Comparison of ENCODE assay signal across 28 mouse cellular contexts in the genomic region with DNA sequence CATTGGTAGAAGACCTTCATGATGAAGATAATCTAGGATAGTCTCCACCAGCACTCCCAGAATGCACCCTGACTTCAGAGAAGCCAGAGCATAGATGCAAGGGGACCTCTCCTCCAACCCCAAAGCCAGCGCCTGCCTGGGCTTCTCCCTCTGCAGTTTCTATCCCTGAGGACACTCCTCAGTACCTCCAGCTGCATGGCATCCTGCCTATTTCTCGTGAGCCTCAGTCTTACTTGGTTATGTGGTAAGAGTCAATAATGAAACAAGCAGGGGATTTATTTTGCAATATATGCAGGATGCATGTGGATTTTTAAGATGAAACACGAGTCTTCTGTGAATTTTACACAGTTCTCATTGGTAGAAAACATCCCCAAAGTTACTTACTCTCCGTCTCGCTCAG. TPM values are rescaled to one million over a fixed set of nuclear protein-coding genes. Genes with fewer than 3 reads are reported as not detected.
DNase-seq lines count a peak whose midpoint lies in the region; ATAC-seq and TF ChIP-seq lines count a peak whose summit lies in the region.
"Had no signal": no experiment of that assay in that cellular context is flagged by ENCODE, and none has a peak within 500 bp of the region (broad histone marks: within the 10 kb centered on the region; RNA-seq: fewer than 3 reads in every experiment).

No protein-coding gene starts in this region.

- no peaks in the 10 kb centered on the region for H3K36me3 ChIP-seq in embryonic facial prominence, embryonic 13.5 days
- no peaks in the 10 kb centered on the region for H3K36me3 ChIP-seq in embryonic facial prominence, embryonic 10.5 days (replicated peaks)
- H3K36me3 ChIP-seq in limb, embryonic 10.5 days, result no peaks in the 10 kb centered on the region
- H3K36me3 ChIP-seq: embryonic facial prominence, embryonic 12.5 days; forebrain, embryonic 10.5 days; heart, embryonic 12.5 days; heart, embryonic 15.5 days; hindbrain, embryonic 10.5 days; hindbrain, embryonic 13.5 days had no signal

- no peak for TF ChIP-seq CTCF in bone marrow macrophage, adult 2 months (IDR thresholded peaks at IDR 0.05; ENCODE audit: low read depth, low read length)

- no peak for ATAC-seq in embryonic facial prominence, embryonic 13.5 days (ENCODE audit: insufficient number of reproducible peaks, insufficient read depth, low FRiP score, low TSS enrichment, low read depth)
- ATAC-seq: forebrain, embryonic 14.5 days; forebrain, postnatal 0 days; hindbrain, postnatal 0 days; inflammation-experienced regulatory T-cells, adult 6 months; intestine, embryonic 16.5 days; Patski had no signal

- no peak overlapping the region for H3K4me2 ChIP-seq in embryonic facial prominence, embryonic 13.5 days
- H3K4me2 ChIP-seq: embryonic facial prominence, embryonic 12.5 days; heart, embryonic 12.5 days; heart, embryonic 15.5 days; hindbrain, embryonic 13.5 days had no signal

- H3K9ac ChIP-seq in embryonic facial prominence, embryonic 13.5 days, result peak overlapping the region; percentile 4; the same call in 1 of the 2 replicates
- H3K9ac ChIP-seq: embryonic facial prominence, embryonic 12.5 days; forebrain, postnatal 0 days; heart, embryonic 12.5 days; heart, embryonic 15.5 days; hindbrain, embryonic 13.5 days had no signal

- no peak for DNase-seq in embryonic facial prominence, embryonic 10.5 days (ENCODE audit: low spot score)
- DNase-seq in limb, embryonic 10.5 days (ENCODE audit: low spot score), result no peak
- DNase-seq in layer of hippocampus, adult 8-10 months (ENCODE audit: low spot score in 2 of 2), result no peak
- no peak for DNase-seq in c-Kit-positive CD71-positive TER-119-positive erythroid progenitor cells, embryonic 14.5 days (ENCODE audit: low spot score)
- DNase-seq: adrenal gland, adult 2 months; adrenal gland, postnatal 14 days; cerebellum, adult 18-20 months; cerebellum, adult 9-10 months; cerebellum, postnatal 14 days; forebrain, postnatal 0 days; gastrocnemius, adult 2 months; gastrocnemius, postnatal 25 days; heart, postnatal 10 days; heart, postnatal 36 days; kidney, adult 18-20 months had no signal

- peaks cover 6% of the 10 kb centered on the region; the same call in 1 of the 2 replicates for H3K27me3 ChIP-seq in embryonic facial prominence, embryonic 13.5 days
- peaks cover 32% of the 10 kb centered on the region for H3K27me3 ChIP-seq in embryonic facial prominence, embryonic 10.5 days (replicated peaks; ENCODE audit: low read depth, poor library complexity, severe bottlenecking)
- peaks cover 20% of the 10 kb centered on the region for H3K27me3 ChIP-seq in limb, embryonic 10.5 days (ENCODE audit: low read depth, poor library complexity, severe bottlenecking)
- H3K27me3 ChIP-seq: heart, embryonic 15.5 days; hindbrain, embryonic 13.5 days; Patski had no signal

- WGBS in embryonic facial prominence, embryonic 13.5 days, result 46% methylated on average over 5 of the region's 5 CpGs
- WGBS in embryonic facial prominence, embryonic 10.5 days, result 78% methylated on average over 5 of the region's 5 CpGs
- 88% methylated on average over 5 of the region's 5 CpGs for WGBS in limb, embryonic 10.5 days

- peaks cover 20% of the 10 kb centered on the region for H3K4me1 ChIP-seq in embryonic facial prominence, embryonic 13.5 days
- peaks cover 13% of the 10 kb centered on the region for H3K4me1 ChIP-seq in embryonic facial prominence, embryonic 10.5 days
- H3K4me1 ChIP-seq in bone marrow macrophage, adult 2 months (ENCODE audit: control insufficient read depth, insufficient read depth, low read length), result peaks cover 74% of the 10 kb centered on the region
- H3K4me1 ChIP-seq in limb, embryonic 10.5 days, result peaks cover 26% of the 10 kb centered on the region

- no peaks in the 10 kb centered on the region for H3K9me3 ChIP-seq in embryonic facial prominence, embryonic 13.5 days
- H3K9me3 ChIP-seq in embryonic facial prominence, embryonic 10.5 days, result no peaks in the 10 kb centered on the region
- no peaks in the 10 kb centered on the region for H3K9me3 ChIP-seq in limb, embryonic 10.5 days (replicated peaks)
- H3K9me3 ChIP-seq: embryonic facial prominence, embryonic 12.5 days; forebrain, embryonic 10.5 days; heart, embryonic 12.5 days; heart, embryonic 15.5 days; hindbrain, embryonic 10.5 days; hindbrain, embryonic 13.5 days had no signal

- no peak overlapping the region for H3K4me3 ChIP-seq in embryonic facial prominence, embryonic 13.5 days
- no peak overlapping the region for H3K4me3 ChIP-seq in embryonic facial prominence, embryonic 10.5 days
- H3K4me3 ChIP-seq in bone marrow macrophage, adult 2 months (ENCODE audit: insufficient read depth, low read length), result no peak overlapping the region
- H3K4me3 ChIP-seq in limb, embryonic 10.5 days, result no peak overlapping the region
- H3K4me3 ChIP-seq: embryonic facial prominence, embryonic 12.5 days; forebrain, embryonic 10.5 days; gastrocnemius, adult 2 months; heart, embryonic 12.5 days; heart, embryonic 15.5 days; hindbrain, embryonic 10.5 days; hindbrain, embryonic 13.5 days had no signal

- H3K27ac ChIP-seq in embryonic facial prominence, embryonic 13.5 days, result peak overlapping the region; percentile 39; the same call in 1 of the 2 replicates
- H3K27ac ChIP-seq in embryonic facial prominence, embryonic 10.5 days (replicated peaks), result no peak overlapping the region
- peak overlapping the region; percentile 77 for H3K27ac ChIP-seq in bone marrow macrophage, adult 2 months (ENCODE audit: insufficient read depth, low read depth, low read length)
- 0 out of 2 replicates have a peak overlapping the region, but pooled peaks have one; percentile 11 for H3K27ac ChIP-seq in limb, embryonic 10.5 days
- H3K27ac ChIP-seq: embryonic facial prominence, embryonic 12.5 days; heart, embryonic 15.5 days; hindbrain, embryonic 10.5 days; hindbrain, embryonic 13.5 days; hindbrain, postnatal 0 days had no signal

- TF ChIP-seq POLR2A in bone marrow macrophage, adult 2 months (IDR thresholded peaks at IDR 0.05; ENCODE audit: borderline replicate concordance, low read depth, low read length), result no peak

RNA-seq across cellular contexts. Expression of gene Ier5, which starts 33.2 kb away (rescaled TPM):
- 7.5 and 9.2 TPM in 2 replicates for polyA plus RNA-seq in embryonic facial prominence, embryonic 13.5 days (2015; fragmentation: Nextera tagmentation; extraction: Ambion mirVana)
- 4.4 TPM in 2 replicates for polyA plus RNA-seq in embryonic facial prominence, embryonic 10.5 days (2016; fragmentation: Nextera tagmentation; extraction: Ambion mirVana)
- polyA plus RNA-seq in bone marrow macrophage, adult 2 months (2012; ENCODE audit: insufficient read depth, insufficient read length, missing spikeins), result 58.7 and 62.5 TPM in 2 replicates
- 4.5 and 6.9 TPM in 2 replicates for polyA plus RNA-seq in limb, embryonic 10.5 days (2016; fragmentation: Nextera tagmentation; extraction: Ambion mirVana)
- 10 to 100 TPM; 29.8 to 32.4 (median 31.2) TPM for total RNA-seq in layer of hippocampus, adult 8-10 months (2022)
